Mouse (Mus musculus): ENCODE results near the gene Abcb11.
"Not testable (repeated sequence)": the region's sequence is repeated elsewhere in the genome, so short reads cannot be mapped to it uniquely, and the experiment has no call there.

The Abcb11 gene

GRCm38 (mm10) chr2:69342496-69343221 lies at the start of gene Abcb11:
Gene Abcb11, minus strand, starts transcription at chr2:69342616.
- no peak for DNase-seq (ENCODE audit: low spot score)

DNA sequence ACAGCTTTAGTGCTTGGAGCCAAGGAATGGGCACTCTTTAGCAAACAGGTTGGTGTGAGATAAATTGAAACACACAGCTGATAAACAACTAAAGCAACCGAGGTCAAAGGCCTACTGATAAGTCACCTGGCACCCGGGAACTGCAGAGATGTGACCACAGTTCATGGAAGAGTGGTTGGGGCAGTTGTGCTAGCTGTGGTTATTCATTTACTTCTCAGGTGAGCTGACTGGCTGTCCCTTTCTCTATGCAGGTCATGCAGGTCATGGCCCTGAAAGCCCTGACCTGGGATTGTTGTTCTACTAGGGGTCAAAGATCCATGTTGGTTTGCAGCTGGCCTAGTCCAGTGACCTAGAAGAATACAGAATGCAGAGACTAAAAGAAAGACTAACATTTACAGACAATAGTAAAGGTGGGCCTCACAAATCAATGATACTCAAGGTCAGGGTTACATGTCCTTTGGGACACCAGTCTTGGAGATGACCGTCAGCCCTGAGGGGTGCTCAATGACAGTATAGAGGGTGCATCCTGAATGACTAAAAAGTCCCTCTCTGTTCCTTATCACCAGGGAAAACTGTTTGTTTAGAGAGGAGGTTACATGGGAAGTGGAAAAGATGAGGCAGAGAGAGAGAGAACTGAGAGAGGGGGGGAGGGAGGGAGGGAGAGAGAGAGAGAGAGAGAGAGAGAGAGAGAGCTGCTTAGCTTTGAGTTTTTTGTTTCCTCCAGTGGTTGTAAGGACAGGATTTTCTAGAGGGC lies 43.9 kb upstream of the Abcb11 start:
- DNase-seq (ENCODE audit: low spot score), result no peak

- no peak for DNase-seq (ENCODE audit: low spot score)
Measured at GRCm38 (mm10) chr2:69382838-69383237, 40.4 kb upstream of the Abcb11 start.

DNA sequence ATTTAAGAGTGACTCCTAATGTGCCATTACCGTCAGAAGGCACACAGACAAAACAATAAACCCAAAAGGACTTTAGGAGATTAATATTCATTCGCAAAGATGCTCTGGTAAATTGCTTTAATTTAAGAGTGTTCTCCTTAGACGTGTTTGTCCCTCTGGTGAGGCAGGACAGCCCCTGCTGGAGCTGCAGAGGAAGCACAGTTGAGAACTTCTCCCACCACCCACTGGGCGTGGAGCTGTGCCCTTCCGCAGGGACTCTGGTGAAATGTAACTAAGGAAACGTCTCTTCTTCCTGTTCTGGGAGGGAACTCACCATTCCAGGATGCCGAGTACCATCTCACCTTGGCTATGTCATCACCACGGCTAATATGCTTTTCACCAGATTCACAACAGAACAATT lies 39.3 kb upstream of the Abcb11 start:
- DNase-seq (ENCODE audit: low spot score), result no peak

GRCm38 (mm10) chr2:69380281-69380680 lies 37.9 kb upstream of the Abcb11 start, which contains the start of gene Dhrs9:
Gene Dhrs9, plus strand, starts transcription at chr2:69380445.
- no peak for DNase-seq (ENCODE audit: low spot score)

DNA sequence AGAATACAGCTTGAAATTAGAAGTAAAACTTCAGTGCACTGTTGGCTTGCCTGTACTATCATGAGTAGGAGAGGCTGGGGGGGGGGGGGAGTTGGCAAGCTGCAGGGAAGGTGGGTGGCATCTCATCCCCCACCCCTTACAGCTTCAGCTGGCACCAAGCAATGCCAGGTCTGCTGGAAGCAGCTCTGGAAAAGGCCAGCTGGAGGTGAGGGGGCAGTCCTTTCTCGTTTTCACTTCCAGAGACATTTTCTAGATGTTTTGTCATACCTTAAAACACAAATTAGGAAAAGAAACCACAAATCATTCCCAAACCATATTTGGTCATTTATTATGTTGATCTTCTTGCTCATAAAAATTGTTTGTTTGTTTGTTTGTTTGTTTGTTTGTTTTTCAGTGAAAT lies 37.4 kb upstream of the Abcb11 start:
- DNase-seq (ENCODE audit: low spot score), result no peak

DNA sequence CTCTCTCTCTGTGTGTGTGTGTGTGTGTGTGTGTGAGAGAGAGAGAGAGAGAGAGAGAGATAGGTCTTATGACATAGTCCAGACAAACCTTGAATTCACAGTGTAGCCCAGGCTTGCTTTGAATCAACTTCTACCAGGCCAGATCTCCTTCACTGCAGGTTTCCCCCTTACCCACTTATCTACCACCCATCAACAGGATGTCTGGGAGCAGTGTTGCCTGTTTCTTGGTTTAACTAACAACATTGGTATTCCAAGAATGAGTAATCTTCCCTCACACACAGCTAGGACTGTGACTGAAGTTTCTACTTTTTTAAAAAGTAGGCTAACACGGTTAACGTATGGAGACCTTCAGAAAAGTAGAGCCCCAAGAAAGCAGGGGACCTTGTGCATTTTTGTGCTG lies 34.4 kb upstream of the Abcb11 start:
- DNase-seq (ENCODE audit: low spot score), result no peak

DNA sequence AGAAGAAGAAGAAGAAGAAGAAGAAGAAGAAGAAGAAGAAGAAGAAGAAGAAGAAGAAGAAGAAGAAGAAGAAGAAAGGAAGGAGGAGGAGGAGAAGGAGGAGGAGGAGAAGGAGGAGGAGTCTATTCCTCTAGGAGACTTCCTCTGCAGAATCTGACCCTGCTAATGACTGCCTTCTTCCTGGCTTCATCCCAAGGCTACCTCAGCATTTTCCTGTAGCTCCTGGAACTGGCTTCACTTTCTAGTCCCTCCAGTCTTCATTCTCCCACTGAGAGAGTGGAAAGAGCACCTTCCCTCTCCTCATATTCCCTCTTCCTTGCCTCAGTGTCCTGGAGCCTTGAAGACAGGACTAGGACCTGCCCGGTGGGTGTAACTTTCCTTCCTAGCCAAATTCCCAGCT lies 22.9 kb upstream of the Abcb11 start:
- no peak for DNase-seq (ENCODE audit: low spot score)

DNA sequence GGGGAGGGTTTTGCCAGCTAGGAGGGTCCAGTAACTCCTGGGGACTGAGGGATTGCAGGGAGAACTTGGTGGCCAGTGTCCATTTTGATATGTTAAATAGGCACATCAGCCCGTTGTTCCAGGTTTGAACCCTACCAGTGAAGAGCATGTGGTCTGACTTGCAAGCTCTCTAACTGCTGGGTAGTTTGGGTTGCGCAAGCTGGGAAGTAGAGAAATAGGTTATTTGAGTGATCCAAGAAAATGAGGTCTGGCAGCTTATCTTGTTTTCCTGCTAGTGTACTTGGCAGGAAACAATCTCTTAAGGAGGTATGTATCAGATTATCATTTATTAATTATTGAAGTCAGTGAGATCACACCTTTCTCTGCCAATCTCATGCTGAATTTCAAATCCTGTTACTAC lies 22.4 kb upstream of the Abcb11 start:
- no peak for DNase-seq (ENCODE audit: low spot score)

DNA sequence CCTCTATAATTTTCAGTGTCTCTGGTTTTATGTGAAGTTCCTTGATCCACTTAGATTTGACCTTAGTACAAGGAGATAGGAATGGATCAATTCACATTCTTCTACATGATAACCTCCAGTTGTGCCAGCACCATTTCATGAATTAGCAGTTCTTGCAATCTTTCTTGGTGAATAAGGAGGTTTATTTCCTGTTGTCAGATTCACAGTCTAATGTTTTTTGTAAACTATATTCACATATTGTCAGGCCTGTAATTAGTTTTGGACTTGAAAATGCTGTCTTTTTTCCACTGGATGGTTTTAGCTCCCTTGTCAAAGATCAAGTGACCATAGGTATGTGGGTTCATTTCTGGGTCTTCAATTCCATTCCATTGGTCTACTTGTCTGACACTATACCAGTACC lies 13.0 kb upstream of the Abcb11 start:
- not testable (repeated sequence) for DNase-seq (ENCODE audit: low spot score)

DNA sequence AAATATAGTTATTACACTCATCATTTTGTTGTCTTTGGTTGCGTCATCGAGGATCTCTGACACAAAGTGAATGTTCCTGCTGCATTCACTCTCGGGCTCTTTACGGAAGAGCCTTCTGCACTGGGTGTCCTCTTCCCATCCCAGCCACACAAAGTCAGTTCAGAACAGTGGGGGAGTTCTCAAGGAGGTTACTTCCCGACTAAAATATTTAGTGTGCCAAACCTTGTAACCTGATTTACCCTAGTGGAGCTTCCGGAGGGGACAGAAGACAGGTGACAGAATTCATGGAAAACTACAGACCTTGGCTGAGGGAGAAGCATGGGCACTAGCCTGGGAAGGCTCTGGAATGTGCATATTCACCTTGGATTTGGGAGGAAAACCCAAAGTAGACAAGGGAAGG lies 910 bp downstream of the Abcb11 start:
- no peak for DNase-seq (ENCODE audit: low spot score)

GRCm38 (mm10) chr2:69331523-69331922 lies 10.9 kb downstream of the Abcb11 start:
- DNase-seq (ENCODE audit: low spot score), result not testable (repeated sequence)

DNA sequence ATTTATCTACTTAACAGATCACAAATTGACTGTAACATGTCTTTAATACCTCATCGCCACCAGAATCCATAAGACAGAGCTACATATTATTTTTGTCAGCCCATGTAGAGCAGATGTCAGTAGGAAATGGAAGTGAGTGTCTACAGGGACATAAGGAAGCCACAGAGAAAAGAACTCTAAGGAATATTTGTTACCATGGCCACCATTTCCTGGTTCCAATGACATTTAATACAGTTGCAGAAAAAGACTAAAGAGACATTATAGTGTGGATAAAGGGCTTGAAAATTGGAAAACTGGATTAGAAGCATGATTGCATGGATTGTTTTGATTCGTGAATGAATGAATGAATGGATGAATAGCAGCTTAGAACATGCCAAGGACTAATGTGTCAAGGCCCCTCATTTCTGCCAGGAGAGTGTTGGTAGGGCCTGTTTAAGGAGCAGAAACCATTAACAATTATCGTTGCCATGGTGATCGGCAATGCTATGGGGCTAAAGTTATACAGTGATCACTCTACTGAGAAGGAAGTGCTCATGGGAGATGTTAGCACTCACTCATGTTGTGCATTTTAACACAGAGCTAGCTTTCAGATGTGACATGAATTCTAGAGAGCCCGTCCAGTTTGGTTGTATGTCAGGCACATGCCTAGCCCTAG lies 13.8 kb downstream of the Abcb11 start:
- DNase-seq (ENCODE audit: low spot score), result no peak

DNA sequence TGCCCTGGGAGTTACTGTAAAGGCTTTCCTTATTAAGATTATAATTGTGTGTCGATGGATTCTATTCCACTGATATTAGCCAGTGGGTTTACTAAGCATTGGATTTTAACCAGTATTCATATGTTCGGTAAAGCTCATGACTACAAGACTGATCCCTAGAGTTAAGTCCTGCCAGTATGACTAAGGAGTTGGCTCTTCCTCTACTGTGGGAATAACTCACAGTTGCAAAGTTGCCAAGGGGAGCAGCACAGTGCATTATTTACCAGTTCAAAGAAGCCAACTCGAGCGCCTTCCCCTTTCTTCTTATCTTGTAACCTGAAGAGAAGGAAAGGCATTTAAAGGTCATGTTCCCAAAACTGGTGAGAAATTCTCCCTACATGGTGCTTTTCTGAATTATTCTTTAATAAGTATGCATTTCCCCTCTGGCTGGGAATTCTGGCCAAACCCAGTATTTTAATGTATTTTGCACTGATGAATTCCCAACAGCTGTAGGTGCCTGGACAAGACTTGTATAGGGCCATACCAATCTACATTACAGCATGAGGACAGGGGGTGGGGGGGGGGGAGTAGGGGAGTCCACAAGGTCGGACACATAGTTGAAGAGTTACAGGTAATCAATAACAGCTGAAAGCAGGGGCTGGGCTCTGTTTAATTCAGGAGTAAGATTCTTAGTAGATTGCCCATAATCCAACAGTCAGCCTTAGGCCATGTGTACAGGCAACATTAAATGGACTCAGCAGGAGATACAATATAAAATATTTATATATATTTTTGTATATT lies 17.3 kb downstream of the Abcb11 start:
- no peak for DNase-seq (ENCODE audit: low spot score)

DNA sequence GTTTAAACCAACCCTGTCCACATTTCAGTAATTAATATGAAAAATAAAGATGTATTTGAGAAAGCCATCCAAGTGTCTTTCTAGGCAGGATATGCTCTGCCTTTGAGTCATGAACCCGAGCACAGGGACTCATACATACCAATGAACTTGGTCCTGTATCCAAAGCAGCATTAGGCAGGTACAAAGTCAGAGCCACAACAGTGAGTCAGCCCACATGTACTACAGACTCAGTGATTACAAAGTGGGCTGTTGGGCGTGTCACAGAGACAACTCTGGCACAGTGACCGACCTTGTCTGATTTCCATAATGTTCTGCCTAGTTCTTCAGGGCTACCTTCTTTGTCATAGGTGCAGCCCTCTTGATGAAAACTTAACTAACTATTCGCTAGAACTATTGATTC lies 19.4 kb downstream of the Abcb11 start:
- no peak for DNase-seq (ENCODE audit: low spot score)

GRCm38 (mm10) chr2:69321457-69321856 lies 21.0 kb downstream of the Abcb11 start:
- no peak for DNase-seq (ENCODE audit: low spot score)

DNA sequence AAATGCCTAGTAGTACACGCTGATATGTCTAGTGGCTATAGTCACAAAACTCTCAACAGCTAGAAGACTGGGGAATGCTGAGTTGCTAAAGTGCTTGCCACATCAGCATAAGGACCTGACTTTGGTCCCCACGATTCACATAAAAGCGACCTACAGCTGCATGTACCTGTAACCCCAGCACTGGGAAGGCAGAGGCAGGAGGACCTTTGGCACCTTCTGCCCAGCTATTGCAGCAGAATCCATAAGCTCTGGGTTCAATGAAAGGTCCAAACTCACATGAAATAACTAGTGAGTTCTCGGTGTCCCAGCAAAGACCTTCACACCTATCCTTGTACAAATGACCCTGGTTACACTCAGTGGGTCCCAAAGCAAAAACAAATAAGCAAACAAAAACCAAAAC lies 31.1 kb downstream of the Abcb11 start:
- DNase-seq (ENCODE audit: low spot score), result no peak

DNA sequence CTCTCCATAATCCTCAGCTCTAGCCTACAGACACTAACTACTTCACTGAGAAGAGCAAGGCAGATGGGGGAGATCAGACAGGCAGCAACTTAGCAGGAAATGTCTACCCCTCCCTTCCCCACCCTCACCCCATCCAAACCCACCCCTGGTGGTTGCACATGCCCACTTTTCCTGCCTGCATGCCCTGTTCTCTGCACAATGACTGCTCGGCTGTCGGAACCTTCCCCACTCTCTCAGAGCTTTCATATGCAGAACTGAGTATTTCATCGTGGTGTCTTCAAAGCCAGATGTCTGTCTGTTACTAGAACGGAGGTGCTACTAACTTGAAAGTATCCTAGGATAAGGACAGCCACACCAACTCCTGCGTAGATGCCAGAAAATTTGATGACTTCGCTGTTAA lies 34.3 kb downstream of the Abcb11 start:
- DNase-seq (ENCODE audit: low spot score), result no peak

DNA sequence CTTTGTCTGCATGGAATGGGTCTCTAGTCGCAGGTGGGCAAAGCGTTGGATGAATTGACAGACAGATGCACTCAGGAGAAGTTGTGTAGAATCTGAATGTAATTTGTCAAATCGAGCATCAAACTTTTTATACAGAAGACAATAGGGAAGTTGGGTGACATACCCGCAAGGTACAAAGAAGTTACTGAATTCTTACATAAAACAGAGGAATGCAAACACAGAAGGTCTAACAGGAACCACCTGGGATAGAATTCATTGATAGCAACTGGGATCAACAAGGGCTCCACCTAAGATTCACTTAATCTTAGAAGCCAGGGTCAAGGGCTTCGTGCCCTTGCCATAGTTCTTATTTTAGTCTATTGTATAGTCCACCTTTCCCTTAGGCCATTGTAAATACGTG lies 41.8 kb downstream of the Abcb11 start:
- not testable (repeated sequence) for DNase-seq (ENCODE audit: low spot score)

DNA sequence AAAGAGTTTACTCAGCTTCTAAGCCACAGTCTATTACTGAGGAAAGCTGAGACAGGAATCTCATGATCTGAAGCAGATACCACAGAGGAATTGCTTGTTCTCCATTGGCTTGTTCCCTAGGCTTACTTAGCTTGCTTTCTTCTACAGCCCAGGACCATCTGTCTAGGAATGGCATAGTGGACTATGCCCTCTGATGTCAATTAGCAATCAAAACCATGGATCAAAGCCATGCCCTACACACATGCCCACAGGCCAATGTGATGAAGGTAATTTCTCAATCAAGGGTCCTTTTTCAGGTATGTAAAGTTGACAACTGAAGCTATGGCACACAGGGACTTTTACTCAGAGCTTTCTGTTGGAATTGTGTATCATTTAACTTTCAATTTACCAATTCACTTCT lies 47.9 kb downstream of the Abcb11 start:
- no peak for DNase-seq (ENCODE audit: low spot score)

DNA sequence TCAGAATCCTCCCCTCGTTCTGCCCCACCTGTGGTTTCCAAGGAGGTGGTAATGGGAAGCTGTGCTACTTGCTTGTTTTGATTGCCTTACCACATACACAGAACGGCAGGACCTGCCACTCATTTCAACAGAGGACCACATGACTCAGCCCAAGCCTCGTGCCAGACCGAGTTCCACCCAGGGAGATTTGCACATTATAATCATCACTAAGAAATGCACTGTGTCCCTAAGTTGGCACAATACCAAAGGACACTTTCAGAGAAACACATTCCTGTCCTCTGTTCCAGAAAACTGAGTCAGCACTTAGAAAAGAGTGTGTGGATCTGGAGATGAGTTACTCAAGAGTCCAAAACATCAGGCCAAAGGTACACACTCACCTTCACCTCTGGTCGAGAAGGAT lies 53.4 kb downstream of the Abcb11 start:
- no peak for DNase-seq (ENCODE audit: low spot score)

DNA sequence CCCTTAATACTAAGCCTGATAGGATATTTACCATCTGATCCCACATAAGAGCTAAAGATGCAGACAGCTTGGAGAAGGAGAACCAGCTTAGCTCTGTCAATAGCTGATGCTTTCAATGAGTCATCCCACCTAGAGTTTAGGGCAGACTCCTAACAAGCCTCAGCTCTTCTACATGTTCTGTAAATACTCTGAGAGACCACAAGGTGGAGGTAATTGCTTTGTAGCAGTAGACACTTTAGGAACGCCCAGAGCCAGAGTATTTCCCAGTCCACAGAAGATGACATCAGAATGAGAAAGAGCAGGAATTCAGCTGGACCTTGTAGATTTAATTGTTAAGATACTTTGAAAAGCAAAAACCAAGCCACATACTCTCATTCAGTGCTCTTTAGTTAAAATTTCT lies 66.5 kb downstream of the Abcb11 start:
- no peak for DNase-seq (ENCODE audit: low spot score)

All from testis, postnatal 14 days (tissue).